Mouse (Mus musculus): ENCODE measurements around the gene Ap4b1.
"Not testable (repeated sequence)": the region's sequence is repeated elsewhere in the genome, so short reads cannot be mapped to it uniquely, and the experiment has no call there.

Gene Ap4b1

GRCm38 (mm10) chr3:103808891-103809798 is at the start of gene Ap4b1, which contains the start of the genes Dclre1b and Gm43064:
Gene Ap4b1 (plus strand): TSS chr3:103809520.
Gene Dclre1b (minus strand): TSS chr3:103809444.
Gene Gm43064 (plus strand): TSS chr3:103809573.
- DNase-seq = peak; percentile 92 to 96

- no peak for DNase-seq
Measured at GRCm38 (mm10) chr3:103766789-103767188, 42.5 kb upstream of the Ap4b1 start.

GRCm38 (mm10) chr3:103771531-103772130 is 37.7 kb upstream of the Ap4b1 start:
- peak; percentile 63 to 69 for DNase-seq

- DNase-seq = peak in 1 of 2 experiments; percentile 13
Measured at GRCm38 (mm10) chr3:103772846-103773245, 36.5 kb upstream of the Ap4b1 start.

- no peak for DNase-seq
Measured at GRCm38 (mm10) chr3:103773508-103773907, 35.8 kb upstream of the Ap4b1 start.

- DNase-seq = no peak
Measured at GRCm38 (mm10) chr3:103774009-103774408, 35.3 kb upstream of the Ap4b1 start.

GRCm38 (mm10) chr3:103777940-103778339 is 31.4 kb upstream of the Ap4b1 start:
- no peak for DNase-seq

GRCm38 (mm10) chr3:103778660-103779059 is 30.7 kb upstream of the Ap4b1 start:
- no peak for DNase-seq

GRCm38 (mm10) chr3:103779183-103779582 is 30.1 kb upstream of the Ap4b1 start:
- DNase-seq = no peak

- no peak for DNase-seq
Measured at GRCm38 (mm10) chr3:103780271-103780670, 29.0 kb upstream of the Ap4b1 start.

GRCm38 (mm10) chr3:103780777-103781176 is 28.5 kb upstream of the Ap4b1 start:
- DNase-seq = no peak

GRCm38 (mm10) chr3:103782844-103783609 is 26.3 kb upstream of the Ap4b1 start:
- DNase-seq = no peak

GRCm38 (mm10) chr3:103787225-103787624 is 22.1 kb upstream of the Ap4b1 start:
- no peak for DNase-seq

- DNase-seq = no peak
Measured at GRCm38 (mm10) chr3:103789096-103789495, 20.2 kb upstream of the Ap4b1 start.

GRCm38 (mm10) chr3:103789891-103790345 is 19.4 kb upstream of the Ap4b1 start:
- DNase-seq = peak; percentile 42 to 56

- peak; percentile 54 to 67 for DNase-seq
Measured at GRCm38 (mm10) chr3:103790346-103791145, 18.8 kb upstream of the Ap4b1 start.

GRCm38 (mm10) chr3:103791230-103792110 is 17.9 kb upstream of the Ap4b1 start, which contains the start of gene Hipk1:
Gene Hipk1 (minus strand): TSS chr3:103791563.
- DNase-seq = peak; percentile 93 to 96

GRCm38 (mm10) chr3:103792111-103792406 is 17.3 kb upstream of the Ap4b1 start:
- DNase-seq = not testable (repeated sequence)

- no peak for DNase-seq
Measured at GRCm38 (mm10) chr3:103792566-103792965, 16.8 kb upstream of the Ap4b1 start.

GRCm38 (mm10) chr3:103796389-103796788 is 12.9 kb upstream of the Ap4b1 start:
- DNase-seq = no peak

- DNase-seq = no peak
Measured at GRCm38 (mm10) chr3:103799507-103799906, 9.8 kb upstream of the Ap4b1 start.

Data from kidney, postnatal 4 days (tissue).